Mouse (Mus musculus): Measurements from ENCODE around the gene Casq1.

DNA sequence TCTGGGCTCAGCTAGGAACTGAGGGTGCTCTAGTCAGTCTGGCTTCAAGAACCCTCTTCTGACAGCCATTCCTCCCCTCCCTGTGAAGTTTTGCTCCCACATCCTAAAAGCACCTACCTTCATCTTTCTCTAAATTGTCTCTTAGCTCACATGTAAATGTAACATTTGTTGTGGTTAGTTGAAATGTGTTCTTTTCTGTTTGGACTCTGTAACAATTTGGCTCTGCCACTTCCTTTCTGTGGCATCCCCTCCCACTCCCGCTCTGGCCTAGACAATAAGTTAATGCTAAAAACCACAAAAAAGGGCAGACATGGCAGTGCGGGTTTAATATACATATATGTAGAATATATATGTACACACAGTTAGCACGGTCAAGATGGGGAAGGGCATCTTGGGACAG lies 22.5 kb downstream of the Casq1 start:
- TF ChIP-seq POLR2A (IDR thresholded peaks at IDR 0.05; ENCODE audit: borderline replicate concordance, extremely low read depth, insufficient read depth, insufficient read length, poor library complexity, severe bottlenecking) (no peak), CTCF (IDR thresholded peaks at IDR 0.05; ENCODE audit: borderline replicate concordance, extremely low read depth, insufficient read depth, insufficient read length) (no peak)
